Mouse (Mus musculus) heart, embryonic 14.5 days (tissue): ENCODE results near the gene Ccdc163. TPM values are rescaled to one million over a fixed set of nuclear protein-coding genes. Genes with fewer than 3 reads are reported as not detected.
A peak's percentile ranks its signal among the peaks of the same experiment; 100 is the strongest.

Source experiments
- ATAC-seq: fragments of 200-750 bp; cut with Nextera tagmentation; 2 replicates; pipeline ENCODE4 v1.8.0; 2017; ENCODE audit warnings: low read depth, moderate TSS enrichment; ENCODE audit not compliant: insufficient number of reproducible peaks, insufficient read depth, low FRiP score
- H3K27ac ChIP-seq, 2 experiments: fragments of 200-500 bp in 1 of 2; fragments of 300-500 bp in 1 of 2; sonication (generic) in 1 of 2; replicated peaks in 1 of 2; 2 replicates each; pipeline ENCODE4 v1.5.1; 2012 to 2014; ENCODE audit warnings: low read depth in 2 of 2, low read length in 2 of 2, control low read depth in 1 of 2, mild to moderate bottlenecking in 1 of 2, mixed read lengths in 1 of 2; ENCODE audit not compliant: control insufficient read depth in 1 of 2, insufficient read depth in 1 of 2
- H3K27me3 ChIP-seq: fragments of 300-500 bp; sonication (generic); 2 replicates; pipeline ENCODE4 v1.6.1; 2014; ENCODE audit warnings: mild to moderate bottlenecking, low read length, control low read depth; ENCODE audit not compliant: control insufficient read depth, insufficient read depth
- H3K36me3 ChIP-seq: fragments of 300-500 bp; sonication (generic); 2 replicates; pipeline ENCODE4 v1.6.1; 2014; ENCODE audit warnings: mild to moderate bottlenecking, control low read depth, low read length, mixed read lengths; ENCODE audit not compliant: control insufficient read depth, insufficient read depth
- H3K4me1 ChIP-seq, 2 experiments: fragments of 200-500 bp in 1 of 2; fragments of 300-500 bp in 1 of 2; sonication (generic) in 1 of 2; 2 replicates each; pipeline ENCODE4 v1.6.1; 2012 to 2014; ENCODE audit warnings: low read length in 2 of 2, control low read depth in 1 of 2, mixed read lengths in 1 of 2; ENCODE audit not compliant: control insufficient read depth in 2 of 2, insufficient read depth in 2 of 2
- H3K4me2 ChIP-seq: fragments of 300-500 bp; sonication (generic); 2 replicates; pipeline ENCODE4 v1.6.1; 2014; ENCODE audit warnings: mild to moderate bottlenecking, low read length
- H3K4me3 ChIP-seq, 2 experiments: fragments of 200-500 bp in 1 of 2; fragments of 300-500 bp in 1 of 2; sonication (generic) in 1 of 2; 2 replicates each; pipeline ENCODE4 v1.5.1; 2012 to 2014; ENCODE audit warnings: low read length in 2 of 2, mild to moderate bottlenecking in 2 of 2, control low read depth in 1 of 2, low read depth in 1 of 2, moderate library complexity in 1 of 2; ENCODE audit not compliant: control insufficient read depth in 1 of 2, insufficient read depth in 1 of 2
- H3K9ac ChIP-seq: fragments of 300-500 bp; sonication (generic); 2 replicates; pipeline ENCODE4 v1.6.1; 2014; ENCODE audit warnings: mild to moderate bottlenecking, low read length
- H3K9me3 ChIP-seq: fragments of 300-500 bp; sonication (generic); 2 replicates; pipeline ENCODE4 v1.6.1; 2016; ENCODE audit warnings: low read length, control low read depth; ENCODE audit not compliant: control insufficient read depth
- WGBS: fragments of 180-500 bp; shearing (Covaris S2); extraction: QIAGEN DNeasy Blood & Tissue Kit; methylation state at CpG from one replicate; pipeline ENCODE4 v1.1.7; 2014; 5-methylcytosine and 5-hydroxymethylcytosine counted together
- polyA plus RNA-seq: library from polyadenylated mRNA; unstranded; fragments of >200 nt; fragmentation: Nextera tagmentation; extraction: Ambion mirVana; gene quantifications from 2 replicates; pipeline ENCODE4 v1.2.1, GENCODE M21; 2014

The Ccdc163 gene
- polyA plus RNA-seq, 1 experiment from 2014 or later, result 20.5 TPM

GRCm38 (mm10) chr4:116796442-116797110 lies 88.3 kb downstream of the Ccdc163 start:
- peak; percentile 68; the same call in 1 of the 2 replicates for ATAC-seq
- peaks cover 4 to 10% of the 10 kb centered on the region in 2 experiments; a peak in 2 of 4 replicates for H3K4me1 ChIP-seq

GRCm38 (mm10) chr4:116799901-116800300 lies 91.6 kb downstream of the Ccdc163 start:
- 28% methylated on average over 5 of the region's 5 CpGs for WGBS
- Histone ChIP-seq H3K4me1 (peaks cover 4 to 10% of the 10 kb centered on the region in 2 experiments; a peak in 2 of 4 replicates), H3K36me3 (peaks cover 42% of the 10 kb centered on the region), H3K27me3 (no peaks in the 10 kb centered on the region), H3K9ac (no peak overlapping the region), H3K27ac (no peak overlapping the region), H3K4me2 (no peak overlapping the region), H3K9me3 (no peaks in the 10 kb centered on the region), H3K4me3 (no peak overlapping the region)
- ATAC-seq, result no peak

More at GRCm38 (mm10) chr4:116796442-116797110, 88.3 kb downstream of the Ccdc163 start:
- no peaks in the 10 kb centered on the region for H3K9me3 ChIP-seq
- peaks cover 9% of the 10 kb centered on the region; the same call in 1 of the 2 replicates for H3K36me3 ChIP-seq
- no peak overlapping the region for H3K4me3 ChIP-seq
- H3K4me2 ChIP-seq, result peak overlapping the region; percentile 29; the same call in 1 of the 2 replicates
- peak overlapping the region; percentile 61 to 82; a peak in 3 of 4 replicates for H3K27ac ChIP-seq
- peak overlapping the region; percentile 49 for H3K9ac ChIP-seq
- 22% methylated on average over 1 of the region's 1 CpGs for WGBS
- H3K27me3 ChIP-seq, result no peaks in the 10 kb centered on the region

Other genes starting within 250 kb of the Ccdc163 start
- gene Mast2, start 244.3 kb upstream of the Ccdc163 start, polyA plus RNA-seq, result 29.2 and 34.5 TPM in 2 replicates
- gene Ipp, start 201.0 kb upstream of the Ccdc163 start, polyA plus RNA-seq, result 4.5 and 5.7 TPM in 2 replicates
- gene Tmem69, start 152.6 kb upstream of the Ccdc163 start, polyA plus RNA-seq, result 24.5 and 28.5 TPM in 2 replicates
- gene Gpbp1l1, start 150.9 kb upstream of the Ccdc163 start, polyA plus RNA-seq, result 38.3 and 39.9 TPM in 2 replicates
- gene Ccdc17, start 111.9 kb upstream of the Ccdc163 start, polyA plus RNA-seq, result 3.2 and 5.1 TPM in 2 replicates
- 78.0 and 79.1 TPM in 2 replicates for gene Nasp, start 80.6 kb upstream of the Ccdc163 start, polyA plus RNA-seq
- gene Akr1a1, start 56.8 kb upstream of the Ccdc163 start, polyA plus RNA-seq, result 620 and 648 TPM in 2 replicates
- gene Prdx1, start 23.0 kb upstream of the Ccdc163 start, polyA plus RNA-seq, result 942 and 971 TPM in 2 replicates
- gene Mmachc, start 103 bp upstream of the Ccdc163 start, polyA plus RNA-seq, result 30.5 and 31.9 TPM in 2 replicates
- gene Tesk2, start 12.4 kb downstream of the Ccdc163 start, polyA plus RNA-seq, result 2.4 and 2.7 TPM in 2 replicates
- 18.3 and 18.7 TPM in 2 replicates for gene Toe1, start 99.1 kb downstream of the Ccdc163 start, polyA plus RNA-seq
- gene Mutyh, start 99.2 kb downstream of the Ccdc163 start, polyA plus RNA-seq, result 4.6 and 8.3 TPM in 2 replicates
- gene Hpdl, start 113.2 kb downstream of the Ccdc163 start, polyA plus RNA-seq, result 0.43 and 1.2 TPM in 2 replicates
- gene Zswim5, start 168.9 kb downstream of the Ccdc163 start, polyA plus RNA-seq, result 0.80 and 0.89 TPM in 2 replicates